Mouse (Mus musculus): ENCODE data around the gene Runx2. TPM values are rescaled to one million over a fixed set of nuclear protein-coding genes. Genes with fewer than 3 reads are reported as not detected.

Gene Runx2
- total RNA-seq, 2 experiments from 2014 or later, result 3.4 to 6.5 TPM

DNA sequence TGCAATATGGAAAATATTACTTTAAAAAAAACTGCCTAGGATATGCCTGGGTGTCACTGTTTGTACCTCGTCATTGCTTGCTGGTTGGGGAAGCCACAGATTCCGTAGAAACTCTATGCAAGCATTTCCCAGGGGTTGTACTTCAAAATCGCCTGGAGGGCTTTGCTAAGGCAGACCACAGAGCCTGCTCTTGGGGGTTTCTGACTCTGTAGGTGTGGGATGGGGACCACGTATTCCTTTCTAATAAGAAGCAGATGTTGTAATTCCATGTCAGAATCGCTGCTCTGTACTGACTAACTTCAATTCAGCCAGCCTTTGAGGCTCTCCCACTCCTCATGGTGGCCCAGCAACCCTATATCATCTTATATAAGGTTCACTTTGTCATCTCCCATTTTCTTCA is 46.1 kb downstream of the Runx2 start:
- no peak for DNase-seq

GRCm38 (mm10) chr17:44767375-44767774 is 47.2 kb downstream of the Runx2 start:
- no peak for DNase-seq

DNA sequence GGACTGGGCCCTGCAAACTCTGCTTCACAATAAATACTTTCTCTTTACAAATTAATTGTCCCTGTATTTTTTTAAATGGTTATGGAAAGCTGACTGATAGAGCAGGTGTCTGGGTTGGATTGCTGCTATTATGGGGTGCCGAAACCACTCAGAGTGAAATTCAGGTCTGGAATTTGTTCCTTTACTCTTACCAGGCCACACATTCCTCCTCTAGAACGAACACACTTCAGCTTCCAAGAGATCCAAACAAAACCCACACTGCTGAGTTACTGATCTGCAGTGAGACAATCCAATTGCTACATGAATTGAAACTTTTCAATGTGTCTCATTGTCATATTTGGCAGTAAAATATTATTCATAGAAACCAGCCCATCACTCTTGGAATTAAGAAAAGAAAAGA is 47.6 kb downstream of the Runx2 start:
- DNase-seq, result no peak

DNA sequence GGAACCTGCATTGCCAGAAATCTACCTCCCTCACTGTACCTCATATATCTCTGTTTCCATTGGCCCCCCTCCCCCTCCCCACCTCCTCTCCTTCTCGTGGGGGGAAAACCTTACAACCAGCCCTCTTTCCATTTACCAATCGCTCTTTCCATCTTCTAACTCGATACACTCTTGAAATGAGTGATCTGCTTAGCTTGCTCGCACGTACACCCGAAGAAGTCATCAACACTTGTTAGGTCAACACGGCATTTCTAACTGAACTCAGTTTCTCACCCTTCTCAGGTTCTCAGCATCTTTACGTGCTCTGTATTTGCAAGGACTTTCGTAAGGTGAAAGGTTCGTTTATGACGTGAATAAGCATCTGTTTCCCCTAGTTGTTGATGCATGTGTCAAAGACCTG is 48.3 kb downstream of the Runx2 start:
- DNase-seq, result no peak

GRCm38 (mm10) chr17:44745378-44745777 is 69.2 kb downstream of the Runx2 start:
- DNase-seq, result no peak

- DNase-seq, result no peak
These were observed 70.8 kb downstream of the Runx2 start for GRCm38 (mm10) chr17:44743780-44744179.

GRCm38 (mm10) chr17:44742246-44742645 is 72.4 kb downstream of the Runx2 start:
- DNase-seq, result no peak

GRCm38 (mm10) chr17:44738121-44738637 is 76.4 kb downstream of the Runx2 start:
- no peak for DNase-seq

DNA sequence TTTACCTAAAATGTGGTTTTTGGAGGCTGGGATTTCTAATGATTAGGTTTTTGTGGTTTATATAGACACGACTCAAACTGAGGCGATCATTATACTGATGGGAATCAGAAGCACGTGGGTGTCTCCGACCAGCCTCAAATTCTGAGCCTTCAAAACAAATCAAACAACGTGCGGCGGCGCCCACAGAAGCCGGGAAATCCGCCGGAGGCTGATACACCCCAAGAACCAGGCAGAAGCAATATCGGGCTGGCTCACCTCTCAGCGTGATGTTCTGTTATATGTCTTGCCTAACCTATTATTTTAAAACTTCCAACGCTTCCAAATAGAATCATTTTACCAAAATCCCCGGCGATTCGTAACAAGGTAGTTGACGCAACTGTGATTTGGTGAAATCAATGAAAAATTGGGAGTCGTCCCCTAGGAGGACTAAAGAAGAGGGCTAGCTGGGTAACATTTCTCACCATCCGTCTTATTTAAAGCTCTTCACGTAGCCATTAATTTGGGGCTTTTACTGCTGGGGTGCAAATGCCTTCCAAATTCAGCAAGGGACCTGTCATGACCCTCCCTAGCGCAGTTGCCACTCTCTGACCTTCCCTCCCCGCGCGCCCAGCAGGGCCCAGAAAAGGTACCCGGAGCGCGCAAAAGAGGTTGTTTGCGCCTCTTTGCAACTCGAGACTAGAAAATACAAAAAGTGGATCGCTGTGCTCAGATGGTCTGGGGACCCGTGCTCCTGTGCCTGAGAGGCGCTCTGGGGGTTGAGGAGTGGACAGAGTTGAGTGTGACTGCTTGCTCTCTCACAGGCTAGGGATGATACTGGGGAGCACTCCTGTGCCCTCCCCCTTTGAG is 77.1 kb downstream of the Runx2 start:
- DNase-seq, result no peak

- peak; percentile 78 for DNase-seq
These were observed 78.5 kb downstream of the Runx2 start for GRCm38 (mm10) chr17:44735991-44736561.

DNA sequence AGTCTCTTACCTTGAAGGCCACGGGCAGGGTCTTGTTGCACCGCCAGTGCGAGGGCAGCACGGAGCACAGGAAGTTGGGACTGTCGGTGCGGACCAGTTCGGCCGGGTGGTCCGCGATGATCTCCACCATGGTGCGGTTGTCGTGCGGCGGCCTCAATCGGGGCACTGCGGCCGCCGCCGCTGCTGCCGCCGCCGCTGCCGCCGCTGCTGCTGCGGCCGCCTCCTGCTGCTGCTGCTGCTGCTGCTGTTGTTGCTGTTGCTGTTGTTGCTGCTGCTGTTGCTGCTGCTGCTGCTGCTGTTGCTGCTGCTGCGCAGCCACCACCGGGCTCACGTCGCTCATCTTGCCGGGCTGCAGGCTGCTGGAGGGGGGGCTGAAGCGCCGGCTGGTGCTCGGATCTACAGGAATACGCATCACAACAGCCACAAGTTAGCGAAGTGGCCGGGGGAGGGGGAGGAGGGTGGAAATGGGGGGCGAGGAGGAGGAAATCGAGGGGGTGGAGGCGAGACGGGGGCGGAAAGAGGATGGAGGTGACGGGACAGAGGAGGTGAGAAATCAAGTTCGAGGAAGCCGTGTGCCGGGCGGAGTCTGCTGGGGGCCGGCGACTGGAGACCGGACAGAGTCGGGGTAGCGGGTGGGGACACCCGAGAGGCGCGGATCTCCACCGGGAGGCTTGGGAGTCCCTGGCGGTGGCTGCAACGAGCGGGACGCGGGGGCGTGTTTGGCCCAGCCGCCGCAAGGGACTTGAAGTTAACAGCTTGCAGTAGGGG is 79.2 kb downstream of the Runx2 start:
- DNase-seq, result no peak

GRCm38 (mm10) chr17:44734501-44735222 is 79.9 kb downstream of the Runx2 start:
- peak; percentile 65 for DNase-seq

DNA sequence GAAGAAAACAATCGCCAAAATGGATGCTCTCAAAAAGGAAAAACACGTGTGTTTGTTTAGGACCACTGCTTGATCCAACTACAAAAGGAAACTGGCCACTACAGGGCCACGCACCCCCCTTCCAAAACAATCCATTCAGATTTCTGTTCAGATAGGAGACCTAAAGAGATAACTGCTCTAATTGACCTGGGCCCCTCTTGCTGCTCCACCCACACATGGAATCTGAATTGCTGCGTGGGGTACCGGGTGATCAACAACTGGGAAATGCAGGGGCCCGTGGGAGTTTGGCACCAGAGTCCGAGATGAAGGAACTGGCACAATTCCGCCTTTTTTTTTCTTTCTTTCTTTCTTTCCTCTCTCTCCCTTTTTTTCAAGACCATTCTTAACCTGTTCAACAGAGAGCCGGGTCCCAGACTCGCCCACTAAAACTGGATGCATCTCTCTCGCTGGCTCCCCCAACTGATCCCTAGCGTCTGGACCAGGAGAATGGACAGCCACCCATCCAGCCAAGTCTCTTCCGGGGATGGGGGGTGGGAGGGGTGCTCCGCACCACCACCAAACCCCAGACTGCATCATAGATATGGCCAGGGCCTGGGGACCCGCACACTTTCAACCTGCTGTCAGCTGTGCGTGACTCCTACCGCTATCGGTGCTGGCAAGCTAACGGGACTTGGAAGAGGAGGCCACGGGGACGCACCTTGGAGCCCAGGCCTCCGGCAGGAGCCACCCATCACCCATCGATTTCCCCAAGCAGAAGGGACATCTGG is 80.9 kb downstream of the Runx2 start:
- peak; percentile 8 for DNase-seq

DNA sequence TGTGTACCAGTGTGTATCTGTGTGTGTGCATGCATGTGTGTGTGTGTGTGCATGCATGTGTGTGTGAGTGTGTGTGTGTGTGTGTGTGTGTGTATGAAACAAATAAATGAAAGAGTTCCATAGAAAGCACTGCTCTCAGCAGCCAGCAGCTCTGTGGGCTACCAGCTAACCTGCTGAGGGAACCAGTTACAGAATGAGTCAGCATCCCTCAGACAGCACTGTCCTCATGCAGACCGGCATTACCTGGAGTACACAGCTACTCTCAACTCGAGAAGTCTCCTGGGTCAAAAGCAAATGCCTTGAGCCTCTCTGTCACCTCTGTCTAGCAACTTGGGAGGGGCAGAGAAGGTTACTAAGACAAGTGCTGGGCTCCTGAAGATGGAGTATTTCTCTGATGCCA is 86.1 kb downstream of the Runx2 start:
- DNase-seq, result no peak

DNA sequence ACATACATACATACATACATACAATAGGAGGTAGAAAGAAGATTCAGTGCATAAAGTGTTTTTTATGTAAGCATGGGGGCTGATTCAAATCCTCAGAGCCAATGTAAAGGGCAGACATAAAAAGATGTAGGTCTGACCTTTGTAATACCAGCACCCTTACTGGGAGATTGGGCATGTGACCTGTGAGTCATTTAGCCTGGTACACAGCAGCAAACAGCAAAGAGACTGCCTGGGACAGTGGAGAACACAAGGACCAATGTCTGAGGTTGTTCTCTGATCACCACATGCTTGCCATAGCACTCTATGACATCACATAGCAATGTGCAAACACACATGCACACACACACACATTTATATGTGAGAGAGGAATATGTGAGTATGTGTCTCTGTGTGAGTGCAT is 86.9 kb downstream of the Runx2 start:
- no peak for DNase-seq

DNA sequence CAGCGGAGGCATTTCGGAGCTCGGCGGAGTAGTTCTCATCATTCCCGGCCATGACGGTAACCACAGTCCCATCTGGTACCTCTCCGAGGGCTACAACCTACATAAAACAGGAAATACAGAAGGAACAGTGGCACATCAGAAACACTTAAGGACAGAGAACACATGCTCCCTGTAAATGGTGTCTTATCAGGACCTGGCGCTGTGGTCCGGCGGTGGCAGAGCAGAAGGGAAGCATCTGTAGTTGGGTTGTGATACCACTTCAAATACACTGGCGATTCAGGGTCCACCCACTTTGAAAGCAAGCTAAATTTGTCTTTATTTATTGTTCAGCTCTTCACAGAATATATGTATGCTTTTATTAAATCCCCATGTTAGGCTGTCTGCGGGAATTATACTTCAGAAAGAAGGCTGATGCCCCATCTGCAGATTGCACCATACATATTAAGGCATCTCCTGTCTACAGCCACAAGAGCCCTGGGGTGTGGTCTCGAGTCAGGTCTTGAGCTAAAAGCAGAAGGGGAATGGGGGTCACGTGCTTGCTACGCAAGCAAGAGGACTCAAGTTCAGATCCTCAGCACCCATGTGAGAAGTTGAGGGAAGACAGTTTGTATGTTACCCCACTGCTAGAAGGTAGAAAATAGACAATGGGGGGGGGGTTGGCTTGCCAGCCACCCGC is 89.7 kb downstream of the Runx2 start:
- no peak for DNase-seq

- no peak for DNase-seq
These were observed 90.3 kb downstream of the Runx2 start for GRCm38 (mm10) chr17:44724255-44724654.

GRCm38 (mm10) chr17:44722103-44722792 is 92.3 kb downstream of the Runx2 start:
- DNase-seq, result no peak

GRCm38 (mm10) chr17:44718591-44718990 is 96.0 kb downstream of the Runx2 start:
- no peak for DNase-seq

- no peak for DNase-seq
These were observed 96.6 kb downstream of the Runx2 start for GRCm38 (mm10) chr17:44718036-44718435.
